ENCODE assay signal across 14 mouse cellular contexts in the genomic region with DNA sequence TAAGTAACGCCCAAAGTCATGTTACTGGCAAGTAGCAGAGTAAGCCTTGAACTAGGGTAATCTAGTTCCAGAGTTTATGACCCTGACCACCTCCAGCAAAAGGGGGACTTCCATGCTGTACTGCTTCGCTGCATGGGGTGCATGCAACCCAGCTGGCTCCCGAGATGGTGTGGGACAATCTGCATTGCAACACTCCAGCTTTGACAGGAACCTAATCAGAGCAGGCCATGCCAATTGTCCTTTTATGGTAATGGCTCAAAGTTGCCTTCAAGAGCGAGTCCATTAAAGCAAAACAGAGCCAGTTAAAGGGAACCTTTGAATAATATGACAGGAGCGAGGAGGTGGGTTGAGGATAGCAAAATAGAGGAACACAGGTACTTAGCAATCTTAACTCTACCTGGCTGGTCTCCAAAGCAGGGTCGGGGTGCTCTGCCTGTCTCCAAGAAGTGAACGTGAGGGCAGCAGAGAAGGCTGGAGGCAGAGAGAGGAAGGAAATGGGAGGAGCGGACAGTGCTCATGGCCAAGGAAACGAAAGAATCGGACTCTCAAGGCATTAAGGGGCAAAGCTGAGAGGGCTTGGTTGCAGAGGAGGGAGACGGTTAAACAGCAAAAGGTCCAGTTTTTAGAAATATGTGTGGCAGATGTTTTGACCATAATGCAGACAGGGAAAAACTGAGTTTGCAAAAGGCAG.
DNase-seq lines count a peak whose midpoint lies in the region; ATAC-seq lines count a peak whose summit lies in the region.
"Had no signal": no experiment of that assay in that cellular context is flagged by ENCODE, and none has a peak within 500 bp of the region (broad histone marks: within the 10 kb centered on the region; RNA-seq: fewer than 3 reads in every experiment).

No protein-coding gene starts in this region.

- no peaks in the 10 kb centered on the region for H3K36me3 ChIP-seq in heart, embryonic 10.5 days
- H3K36me3 ChIP-seq in liver, embryonic 13.5 days = no peaks in the 10 kb centered on the region
- no peaks in the 10 kb centered on the region for H3K36me3 ChIP-seq in megakaryocyte, embryonic 14.5 days (replicated peaks; ENCODE audit: low read length)
- H3K36me3 ChIP-seq: embryonic facial prominence, embryonic 12.5 days; hindbrain, embryonic 10.5 days had no signal

- H3K9ac ChIP-seq in liver, embryonic 13.5 days = no peak overlapping the region
- H3K9ac ChIP-seq: embryonic facial prominence, embryonic 12.5 days had no signal

- 54% methylated on average over 11 of the region's 11 CpGs for WGBS in heart, embryonic 10.5 days
- WGBS in liver, embryonic 13.5 days (ENCODE audit: insufficient replicate concordance) = 21% methylated on average over 11 of the region's 11 CpGs

- no peak for ATAC-seq in liver, embryonic 13.5 days (ENCODE audit: low read depth)

- no peaks in the 10 kb centered on the region for H3K27me3 ChIP-seq in heart, embryonic 10.5 days (ENCODE audit: insufficient read depth, poor library complexity, severe bottlenecking)
- peaks cover 4% of the 10 kb centered on the region; the same call in 1 of the 2 replicates for H3K27me3 ChIP-seq in liver, embryonic 13.5 days
- H3K27me3 ChIP-seq in megakaryocyte, embryonic 14.5 days (replicated peaks) = peaks cover 25% of the 10 kb centered on the region
- H3K27me3 ChIP-seq: embryonic facial prominence, embryonic 12.5 days had no signal

- no peak overlapping the region for H3K4me3 ChIP-seq in heart, embryonic 10.5 days
- no peak overlapping the region for H3K4me3 ChIP-seq in liver, embryonic 13.5 days (replicated peaks)
- H3K4me3 ChIP-seq in megakaryocyte, embryonic 14.5 days (replicated peaks) = peak overlapping the region; percentile 73
- H3K4me3 ChIP-seq: embryonic facial prominence, embryonic 12.5 days; hindbrain, embryonic 10.5 days had no signal

- 0 out of 2 replicates have a peak overlapping the region, but pooled peaks have one; percentile 14 for H3K4me2 ChIP-seq in liver, embryonic 13.5 days
- H3K4me2 ChIP-seq: embryonic facial prominence, embryonic 12.5 days had no signal

- H3K4me1 ChIP-seq in heart, embryonic 10.5 days = peaks cover 51% of the 10 kb centered on the region
- H3K4me1 ChIP-seq in liver, embryonic 13.5 days (replicated peaks) = peaks cover 22% of the 10 kb centered on the region
- peaks cover 36% of the 10 kb centered on the region for H3K4me1 ChIP-seq in megakaryocyte, embryonic 14.5 days
- H3K4me1 ChIP-seq: embryonic facial prominence, embryonic 12.5 days; hindbrain, embryonic 10.5 days had no signal

- no peaks in the 10 kb centered on the region for H3K9me3 ChIP-seq in heart, embryonic 10.5 days
- no peaks in the 10 kb centered on the region for H3K9me3 ChIP-seq in liver, embryonic 13.5 days (replicated peaks)
- no peaks in the 10 kb centered on the region for H3K9me3 ChIP-seq in megakaryocyte, embryonic 14.5 days
- H3K9me3 ChIP-seq: embryonic facial prominence, embryonic 12.5 days; G1E; hindbrain, embryonic 10.5 days had no signal

- intact Hi-C loops in left cerebral cortex, postnatal 36 days (cut with DNase I) = no loop called here

- H3K27ac ChIP-seq in heart, embryonic 10.5 days = peak overlapping the region; percentile 71
- H3K27ac ChIP-seq in liver, embryonic 13.5 days = no peak overlapping the region
- H3K27ac ChIP-seq: embryonic facial prominence, embryonic 12.5 days; hindbrain, embryonic 10.5 days; macrophage had no signal

- peak; percentile 20 for DNase-seq in adrenal gland, postnatal 14 days
- DNase-seq in adrenal gland, adult 8-10 months = no peak
- DNase-seq in heart, embryonic 10.5 days (ENCODE audit: low spot score) = no peak
- DNase-seq in liver, embryonic 13.5 days = no peak
- DNase-seq in left cerebral cortex, postnatal 36 days (ENCODE audit: low spot score in 2 of 2) = no peak
- no peak for DNase-seq in urinary bladder, postnatal 36 days (ENCODE audit: low spot score in 2 of 2)
- no peak for DNase-seq in cerebellum, postnatal 10 days
- DNase-seq: right cerebral cortex, adult 18-20 months; thymus, adult 18-20 months had no signal
